Mouse (Mus musculus) layer of hippocampus, adult 9-10 months (tissue): ENCODE measurements around the gene Lrba.

ENCODE experiments used
- DNase-seq: peaks from one replicate; pipeline ENCODE4 v3.0.0; 2022; ENCODE audit warnings: low spot score

The Lrba gene

DNA sequence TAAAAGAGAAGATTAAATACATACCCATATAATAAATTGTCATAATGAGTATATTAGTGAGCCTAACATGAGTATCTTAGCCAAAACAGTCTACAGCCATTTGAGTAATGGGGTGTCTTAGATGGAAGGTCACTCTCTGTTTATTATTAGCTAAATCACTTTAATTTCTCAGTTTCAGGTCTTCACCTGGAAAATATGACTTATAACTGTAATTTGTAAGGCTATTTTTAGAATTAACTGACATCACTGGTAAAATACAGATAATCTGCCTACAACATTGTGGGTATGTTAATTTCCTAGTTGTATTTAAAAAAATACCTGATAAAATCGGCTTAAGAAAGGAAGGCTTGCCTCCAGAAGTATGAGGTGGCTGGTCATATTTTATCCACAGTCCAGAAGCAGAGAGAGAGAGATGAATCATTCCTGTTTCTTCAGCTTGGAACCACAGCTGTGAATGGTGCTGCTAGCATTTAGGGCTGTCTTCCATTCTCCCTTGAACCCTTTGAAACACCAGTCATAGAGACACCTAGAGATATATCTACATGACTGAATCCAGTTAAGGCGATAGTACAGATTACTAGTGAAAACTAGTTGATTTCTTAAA lies 294.1 kb downstream of the Lrba start:
- DNase-seq: no peak

DNA sequence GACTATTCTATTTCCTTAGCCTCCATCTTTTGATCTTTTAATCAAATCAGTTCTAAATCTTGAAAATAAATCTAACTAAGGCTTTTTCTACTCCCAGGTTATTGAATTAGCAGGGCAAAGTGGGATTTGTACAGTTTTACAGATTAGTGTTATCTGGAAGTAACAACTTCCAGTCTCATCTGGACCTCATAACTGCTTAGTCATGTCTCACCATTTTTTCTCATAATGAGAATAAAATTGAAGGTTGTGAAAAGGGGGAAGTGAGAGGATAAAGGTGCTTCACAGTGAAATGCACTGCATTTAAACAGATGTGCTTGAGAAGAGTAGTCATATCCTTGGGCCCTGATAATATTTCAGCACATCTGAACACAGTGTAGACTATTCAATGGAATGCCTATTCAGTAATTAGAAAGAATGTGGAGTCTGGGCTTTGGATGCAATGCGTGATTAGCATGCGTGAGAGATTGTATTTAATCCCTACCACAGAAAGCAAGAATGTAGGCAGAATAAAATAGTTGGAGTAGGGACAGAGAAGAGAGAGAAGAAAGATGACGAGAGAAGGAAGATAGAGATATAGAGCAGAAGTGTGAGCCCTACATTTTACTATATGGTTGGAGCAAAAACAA lies 298.5 kb downstream of the Lrba start:
- no peak for DNase-seq

DNA sequence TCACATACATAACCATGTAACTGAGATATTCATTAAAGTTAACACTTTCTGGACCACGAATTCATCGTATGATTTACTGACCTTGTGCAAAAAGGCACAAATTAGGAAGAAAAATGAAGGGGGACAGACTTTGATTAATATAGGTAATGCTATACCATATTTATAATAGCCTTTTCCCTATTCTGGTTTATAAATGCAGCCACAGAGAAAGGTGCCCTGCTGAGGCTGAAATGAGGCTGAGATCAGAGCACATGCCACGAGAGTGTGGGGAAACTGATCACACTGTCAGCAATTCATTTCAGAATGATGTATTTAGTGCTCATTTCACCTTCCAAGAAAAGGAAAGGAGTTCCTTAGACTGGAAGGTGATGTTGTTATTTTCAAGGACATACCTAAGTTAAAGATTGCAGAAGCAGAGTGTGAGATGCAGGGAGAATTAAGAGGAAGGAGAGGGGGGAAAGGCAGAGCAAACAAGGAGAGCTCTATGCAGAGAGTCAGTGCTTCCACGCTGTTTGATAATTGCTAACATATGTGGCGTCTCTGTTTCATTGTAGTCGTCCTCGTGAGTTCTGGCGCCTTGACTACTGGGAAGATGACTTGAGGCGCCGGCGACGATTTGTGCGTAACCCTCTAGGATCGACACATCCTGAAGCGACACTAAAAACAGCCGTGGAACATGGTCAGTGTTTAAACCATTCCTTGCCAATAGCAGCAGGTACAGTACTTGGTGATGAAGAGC lies 307.2 kb downstream of the Lrba start:
- DNase-seq: no peak

DNA sequence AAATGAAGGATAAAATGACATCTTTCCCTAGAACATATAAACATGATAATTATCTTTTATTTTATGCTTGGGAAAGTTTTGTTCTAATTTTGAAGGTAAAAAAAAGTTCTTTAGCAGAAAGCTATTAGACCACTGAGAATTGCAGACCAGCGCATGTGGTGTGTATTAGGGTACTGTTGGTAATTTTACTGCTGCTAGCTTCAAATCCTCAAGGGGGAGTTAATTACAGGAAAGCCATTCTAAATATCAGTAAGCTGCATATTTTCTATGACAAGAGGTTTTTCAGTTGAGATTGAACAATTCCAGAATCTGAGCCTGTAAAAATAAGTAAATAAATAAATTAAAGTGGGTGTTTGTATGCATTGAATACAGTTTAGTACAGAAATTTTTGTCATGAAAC lies 312.3 kb downstream of the Lrba start:
- no peak for DNase-seq

DNA sequence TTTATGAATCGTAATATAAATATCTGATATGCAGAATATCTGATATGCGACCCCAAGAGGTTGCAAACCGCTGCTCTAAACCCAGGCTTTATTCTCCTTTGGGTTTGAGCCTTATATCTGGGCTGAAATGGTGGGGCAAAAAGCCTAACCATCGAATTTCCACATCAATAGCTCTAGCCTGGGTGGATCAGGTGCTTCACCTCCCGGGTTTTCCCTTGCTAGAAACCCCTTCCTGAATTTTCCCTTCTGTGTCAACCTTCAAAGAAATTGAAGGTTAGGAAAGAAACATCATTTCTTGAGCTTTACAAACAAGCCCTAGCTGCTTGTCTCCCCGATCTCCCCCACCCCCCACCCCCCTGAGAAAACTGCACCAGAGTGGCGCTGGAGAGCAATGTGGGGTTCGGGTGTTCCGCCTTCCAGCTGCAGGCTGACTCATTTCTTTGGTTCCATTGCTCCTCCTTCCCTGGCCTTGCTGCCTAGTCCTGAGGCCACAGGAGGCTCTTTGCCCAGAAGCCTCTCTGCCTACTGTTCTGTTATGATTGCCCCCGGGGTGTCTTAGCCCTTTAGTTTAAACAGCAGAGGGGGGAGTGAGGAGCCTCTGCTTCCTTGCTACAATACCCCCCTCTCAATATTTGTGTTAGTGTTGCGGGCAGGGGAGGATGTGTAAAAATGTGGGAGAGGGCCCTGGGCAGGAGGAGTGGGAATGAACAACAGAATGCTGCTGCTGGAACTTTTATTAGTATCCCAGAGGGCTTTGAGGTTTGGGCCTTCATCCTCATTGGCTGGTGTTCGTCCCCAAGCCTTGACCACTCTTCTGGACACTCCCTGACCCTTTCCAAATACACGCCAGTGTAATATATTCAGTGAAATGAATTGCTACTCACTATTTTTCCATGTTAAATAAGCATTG lies 314.4 kb downstream of the Lrba start:
- DNase-seq: no peak

DNA sequence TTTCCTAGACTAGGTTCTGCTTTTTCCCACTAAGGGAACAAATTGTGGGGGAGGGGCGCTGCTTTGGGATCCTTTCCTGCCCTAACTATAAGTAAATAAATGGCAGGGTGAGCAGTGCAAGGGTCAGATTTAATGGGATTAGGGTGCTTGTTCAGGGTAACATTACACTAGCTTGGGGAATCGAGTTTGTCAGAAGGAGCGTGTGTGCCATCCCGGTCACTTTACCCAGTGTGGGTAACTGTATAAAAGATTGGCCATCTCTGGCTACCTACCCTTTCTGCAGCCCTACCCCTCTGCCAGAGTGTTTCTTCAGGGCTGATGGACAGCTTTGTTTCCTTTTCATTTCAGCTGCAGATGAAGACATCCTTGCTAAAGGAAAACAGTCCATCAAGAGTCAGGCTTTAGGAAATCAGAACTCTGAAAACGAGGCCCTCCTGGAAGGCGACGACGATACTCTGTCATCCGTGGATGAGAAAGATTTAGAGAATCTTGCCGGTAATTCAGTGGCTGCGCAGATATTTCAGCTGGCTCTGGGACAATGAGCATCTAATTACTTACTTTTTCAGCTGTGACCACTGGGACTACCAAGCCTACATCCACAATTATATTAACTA lies 315.2 kb downstream of the Lrba start:
- DNase-seq: no peak

DNA sequence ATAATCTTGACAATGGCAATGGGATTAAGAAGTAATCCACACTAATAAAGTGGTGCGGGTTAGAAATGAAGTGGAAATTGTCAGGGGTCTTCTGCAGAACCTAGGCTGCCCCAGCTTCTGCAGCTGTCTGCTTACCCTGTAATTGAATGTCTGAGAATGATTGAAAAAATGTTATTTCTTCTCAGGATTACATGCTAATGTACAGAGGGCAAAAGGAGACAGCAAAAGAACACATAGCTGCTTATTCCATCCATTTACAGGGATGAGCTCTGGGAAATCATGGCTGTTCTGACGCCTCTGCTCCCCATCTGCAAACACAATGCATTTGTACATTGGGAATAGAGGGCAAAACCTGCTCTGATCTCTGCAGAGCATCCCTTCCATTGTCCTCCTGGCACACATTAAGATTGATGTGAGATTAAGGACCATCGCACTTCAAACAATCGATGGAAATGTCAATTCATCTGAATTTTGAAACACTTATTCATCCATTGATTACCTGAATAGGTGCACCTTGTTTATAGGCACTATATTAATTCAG lies 316.7 kb downstream of the Lrba start:
- DNase-seq: no peak

DNA sequence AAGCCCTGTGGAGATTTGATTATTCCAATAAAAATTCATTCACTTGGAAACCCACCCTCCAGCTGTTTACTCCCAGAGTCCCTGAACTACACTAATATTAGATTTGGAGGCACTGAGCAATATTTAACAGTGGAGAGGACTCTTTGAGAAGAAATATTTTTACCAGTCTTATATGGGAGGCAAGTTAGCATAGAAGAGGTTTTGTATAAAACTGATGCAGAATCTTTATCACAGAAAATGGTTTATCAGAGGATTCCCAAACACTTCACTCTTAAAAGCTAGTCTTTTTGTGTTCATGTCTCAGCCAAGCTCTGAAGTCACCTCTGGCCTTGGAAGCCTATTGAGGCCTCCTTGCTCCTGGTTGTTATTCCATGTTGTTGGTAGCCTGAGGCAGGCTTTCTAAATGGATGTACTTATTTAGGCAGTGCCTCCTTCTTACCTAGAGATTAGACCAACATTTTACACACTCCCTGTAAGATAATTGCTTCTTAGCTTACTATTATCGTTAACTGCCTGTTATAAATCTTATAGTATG lies 317.4 kb downstream of the Lrba start:
- DNase-seq: no peak

DNA sequence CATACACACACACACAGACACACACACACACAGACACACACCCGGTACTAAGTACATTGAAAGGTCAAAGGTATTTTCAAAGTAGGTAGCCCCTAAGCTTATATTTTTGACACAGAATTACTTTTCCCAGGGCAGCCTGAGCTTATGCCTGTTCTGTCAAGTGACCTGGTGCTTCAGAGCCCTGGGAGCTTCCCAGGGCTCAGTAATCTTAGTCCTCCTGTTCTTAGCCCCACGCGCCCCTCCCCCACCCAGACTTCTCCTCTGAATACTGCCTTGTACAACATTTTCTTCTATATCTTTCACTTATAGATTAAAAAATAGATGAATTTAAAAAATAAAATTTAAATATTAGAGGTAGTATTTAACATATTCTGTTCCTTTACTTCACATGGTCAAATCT lies 320.3 kb downstream of the Lrba start:
- no peak for DNase-seq

DNA sequence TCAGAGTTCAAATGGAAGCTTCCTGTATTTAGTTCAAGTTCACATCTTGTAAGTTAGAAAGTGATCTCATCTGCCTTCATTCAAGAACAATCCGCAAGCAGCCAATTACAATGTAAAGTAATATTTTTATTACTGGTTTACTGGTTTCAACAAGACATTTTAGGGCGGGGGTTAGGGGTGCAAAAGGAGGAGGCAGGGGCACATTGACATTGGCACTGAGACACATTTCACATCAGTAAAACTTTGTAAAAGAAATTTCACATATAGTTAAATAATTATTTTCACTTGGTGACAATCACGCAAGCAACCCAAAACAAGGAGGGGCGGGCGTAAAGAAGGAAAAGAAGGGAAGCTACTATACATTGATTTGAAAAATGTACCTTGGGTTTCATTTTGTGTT lies 321.5 kb downstream of the Lrba start:
- DNase-seq: no peak

DNA sequence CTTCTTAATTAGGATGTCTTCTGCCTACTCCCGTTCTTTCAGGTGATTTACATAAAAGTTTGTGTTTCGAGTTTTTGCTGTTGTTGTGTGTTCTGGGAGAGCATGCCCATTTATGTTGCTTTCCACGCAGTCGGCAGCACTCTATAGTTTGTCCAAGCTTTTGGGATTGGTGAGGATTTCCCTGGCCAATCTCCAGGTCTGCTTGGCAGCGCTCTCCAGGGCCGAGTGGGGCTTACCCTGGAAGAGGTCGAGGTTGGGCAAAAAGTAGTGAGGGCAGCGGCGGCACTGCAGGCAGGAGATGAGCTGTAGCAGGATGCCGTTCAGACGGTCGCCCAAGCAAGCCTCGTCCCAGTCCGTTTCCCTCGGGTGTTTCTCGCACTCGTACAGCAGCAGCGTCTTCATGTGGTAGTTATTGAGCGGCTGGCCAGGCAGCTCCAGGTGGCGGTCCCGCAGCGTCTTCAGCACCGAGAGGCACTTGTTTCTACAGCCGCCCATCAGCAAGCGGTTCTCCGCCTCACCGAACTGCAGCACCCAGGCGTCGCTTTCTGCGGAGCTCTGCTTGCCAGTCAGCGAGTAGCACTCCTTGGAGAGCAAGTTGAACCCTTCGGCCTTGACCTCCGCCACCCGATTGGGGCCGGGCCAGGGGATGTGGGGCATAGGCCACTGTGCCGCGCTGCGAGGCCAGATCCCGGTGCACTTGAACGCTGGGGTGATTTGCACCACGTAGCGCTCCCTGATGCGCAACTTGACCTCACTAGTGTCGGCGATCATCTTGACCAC lies 322.2 kb downstream of the Lrba start:
- DNase-seq: no peak

DNA sequence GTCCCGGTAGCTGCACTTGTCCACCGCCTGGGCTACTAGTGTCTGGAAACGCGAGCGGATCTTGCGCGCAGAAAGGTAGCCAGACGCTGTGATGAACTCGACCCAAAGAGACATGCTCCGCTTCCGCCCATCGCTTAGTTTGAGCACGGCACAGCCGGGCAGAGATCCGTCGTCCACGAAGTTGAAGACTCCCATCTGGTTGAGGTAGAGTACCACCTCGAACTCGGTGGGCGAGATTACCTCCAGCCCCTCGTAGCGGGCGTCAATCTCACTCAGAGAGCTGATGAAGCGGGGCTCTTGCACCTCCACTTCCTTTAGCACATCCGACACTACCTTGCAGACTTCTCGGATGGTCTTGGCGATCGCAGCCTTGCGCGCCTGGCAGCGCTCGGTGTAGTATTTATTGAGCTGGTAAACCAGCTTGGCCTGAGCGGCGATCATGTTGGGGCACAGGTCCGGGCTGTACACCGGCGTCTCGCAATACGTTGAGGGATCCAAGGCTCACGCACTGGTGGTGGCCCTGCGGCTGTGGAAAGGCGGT lies 322.8 kb downstream of the Lrba start:
- no peak for DNase-seq

DNA sequence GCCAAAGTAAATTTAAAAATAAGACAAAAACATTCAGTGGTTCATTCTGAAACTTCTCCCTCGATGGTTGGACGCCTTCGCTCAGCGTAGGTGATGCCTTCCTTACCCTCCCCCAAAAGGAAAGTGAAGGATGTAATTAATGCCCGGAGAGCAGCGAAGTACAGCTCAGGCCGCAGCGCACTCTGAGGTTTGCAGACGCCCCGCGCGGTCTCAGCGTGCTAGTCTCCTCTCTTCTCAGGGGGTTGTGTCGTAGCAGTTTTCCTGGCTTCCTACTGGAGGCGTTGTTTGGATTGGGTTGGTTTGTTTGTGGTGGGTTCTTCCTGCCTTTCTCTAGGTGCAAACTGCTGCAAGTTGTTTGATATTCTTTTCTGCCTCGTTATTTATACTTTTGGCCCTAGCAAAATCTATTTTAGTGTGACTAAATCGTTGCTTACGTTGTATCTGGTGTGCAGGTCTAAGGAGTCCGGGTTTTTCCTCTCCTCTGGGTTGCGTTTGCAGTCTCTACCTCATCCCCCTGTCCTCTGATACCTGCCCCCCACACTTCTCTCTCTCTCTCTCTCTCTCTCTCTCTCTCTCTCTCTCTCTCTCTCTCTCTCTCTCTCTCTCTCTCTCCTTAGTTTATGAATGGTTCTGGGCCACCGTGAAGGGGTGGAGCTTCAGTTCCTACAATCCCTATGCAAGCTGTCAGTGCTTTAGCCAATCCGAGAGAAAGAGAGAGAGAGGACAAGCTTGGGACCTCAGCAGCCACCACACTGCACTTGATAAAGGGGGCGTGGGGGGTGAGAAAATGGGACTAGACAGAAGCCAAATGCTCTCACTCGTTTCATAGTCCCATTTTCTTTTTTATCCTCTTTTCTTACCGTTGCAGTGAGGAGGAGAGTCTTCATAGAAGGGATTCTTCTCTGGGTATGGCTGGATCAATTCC lies 323.9 kb downstream of the Lrba start, which contains the start of gene Mab21l2:
Mab21l2 (minus strand) TSS at position 539 of the 925 bp plus-strand sequence.
- no peak for DNase-seq

DNA sequence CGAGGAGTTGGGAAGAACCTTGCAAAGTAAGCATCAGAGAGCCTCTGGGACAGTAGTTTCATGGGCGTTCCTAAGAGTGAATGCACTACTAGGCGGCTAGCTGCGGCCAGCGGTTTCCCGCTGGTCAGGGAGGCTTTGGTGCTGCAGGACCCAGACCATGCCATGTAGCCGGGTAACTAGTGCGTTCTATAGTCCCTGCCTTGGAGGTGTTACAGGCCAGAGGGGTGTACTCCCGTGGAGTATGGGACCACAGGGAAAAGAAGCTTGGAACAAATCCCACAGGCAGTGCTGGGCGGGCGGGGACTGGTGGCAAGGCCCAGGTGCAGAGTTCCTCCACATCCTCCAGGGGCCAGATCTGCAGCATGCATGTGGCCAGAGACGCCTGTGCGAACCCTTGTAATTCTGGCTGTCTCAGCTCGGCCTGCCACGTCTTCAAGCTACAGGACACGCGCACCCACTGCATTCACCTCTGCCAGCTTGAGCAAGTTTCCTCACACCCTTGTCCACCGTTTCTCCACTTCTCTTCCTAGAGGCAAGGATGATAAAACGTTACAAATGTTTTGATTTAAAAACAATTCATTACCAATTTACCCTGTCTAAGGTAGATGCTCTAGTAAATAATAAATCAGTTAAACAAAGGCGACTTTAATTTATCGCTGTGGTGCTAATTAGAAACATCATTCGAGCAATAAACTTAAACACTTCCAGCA lies 326.0 kb downstream of the Lrba start:
- no peak for DNase-seq

DNA sequence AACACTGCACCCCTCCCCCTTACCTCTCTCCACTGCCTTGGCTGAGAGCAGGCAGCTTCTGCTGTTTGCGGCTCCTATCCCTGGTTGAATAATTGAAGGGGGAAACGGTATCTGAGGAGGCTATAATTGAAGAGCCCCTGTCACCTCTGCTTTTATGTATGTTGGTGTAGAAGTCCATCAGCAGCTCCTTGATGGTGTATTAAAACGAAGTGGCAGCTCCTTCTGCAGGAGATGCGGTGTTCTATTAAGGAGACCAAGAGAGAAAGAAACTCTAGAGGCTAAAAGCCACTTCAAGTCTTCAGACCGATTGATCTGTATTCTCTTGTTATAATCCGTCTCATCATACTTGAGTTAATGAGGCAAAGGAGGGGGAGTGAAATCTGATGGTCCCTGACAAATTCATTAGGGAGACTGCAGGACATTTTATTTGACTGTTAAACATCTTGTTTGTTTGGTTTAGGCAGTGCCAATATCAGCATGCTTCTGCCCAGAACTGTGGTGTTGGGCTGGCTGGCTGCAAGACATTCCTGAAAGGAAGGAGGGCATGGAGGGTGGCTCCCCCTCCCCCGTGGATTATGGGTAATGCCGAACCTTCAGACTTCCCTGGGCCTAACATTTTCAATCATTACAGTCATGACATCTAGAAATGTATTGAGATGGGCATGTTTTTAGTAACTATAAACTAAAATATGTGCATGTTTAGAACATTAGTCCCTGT lies 326.7 kb downstream of the Lrba start:
- no peak for DNase-seq

DNA sequence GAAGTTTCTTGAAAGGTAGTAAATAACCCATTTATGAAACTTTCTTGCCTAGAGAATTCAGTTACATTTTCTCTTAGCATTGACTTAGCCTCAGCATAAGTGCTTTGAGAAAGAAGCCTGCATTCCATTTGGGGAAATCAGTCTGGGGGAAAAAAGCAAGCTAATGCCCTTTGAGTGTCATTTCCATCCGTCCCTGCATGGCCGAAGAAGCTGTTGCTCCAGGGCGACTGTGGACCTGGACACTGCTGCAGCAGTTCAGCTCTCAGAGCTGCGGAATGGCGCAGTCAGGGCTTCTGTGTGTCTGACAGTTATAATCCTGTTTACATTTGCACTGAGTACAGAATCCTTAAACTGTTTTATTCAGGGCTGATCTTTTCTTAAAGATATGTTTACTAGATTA lies 327.7 kb downstream of the Lrba start:
- DNase-seq: no peak

DNA sequence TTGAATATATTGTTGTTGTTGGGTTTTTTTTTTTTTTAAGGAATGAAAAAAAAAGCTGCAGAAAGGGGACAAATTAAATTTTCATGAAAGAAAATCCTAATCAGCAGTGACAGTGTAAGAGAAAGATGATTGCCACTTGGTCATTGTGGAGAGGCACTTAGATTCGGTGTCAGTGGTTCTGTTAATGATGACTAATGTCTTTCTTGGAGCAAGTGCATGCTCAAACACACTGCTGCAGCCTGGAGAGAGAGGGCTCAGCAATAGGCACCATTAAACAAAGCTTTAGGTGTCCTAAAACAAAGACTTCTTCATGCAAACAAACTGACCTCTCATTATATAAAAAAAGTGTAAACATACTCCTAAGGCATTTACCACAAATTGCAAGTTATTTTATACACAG lies 334.5 kb downstream of the Lrba start:
- no peak for DNase-seq

DNA sequence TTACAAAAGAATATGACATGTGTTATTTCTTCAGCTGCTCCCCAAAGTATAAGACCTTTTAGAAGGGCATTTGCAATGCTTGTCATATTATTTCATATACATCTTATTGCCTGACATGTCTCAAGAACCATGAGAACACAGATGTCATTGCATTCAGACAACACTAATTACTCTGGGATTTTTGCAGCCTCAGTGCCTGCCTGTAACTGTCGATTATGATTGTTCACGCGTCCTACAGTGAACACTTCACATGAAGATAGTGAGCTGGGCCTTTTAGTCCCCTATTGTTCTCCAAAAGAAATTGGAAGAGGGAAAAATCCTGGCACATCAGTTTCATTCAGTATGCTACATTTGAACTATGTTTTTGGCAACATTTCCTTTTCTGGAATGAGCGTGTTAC lies 335.2 kb downstream of the Lrba start:
- DNase-seq: no peak
